Mouse (Mus musculus) regulatory T cell (primary cell): Measurements from ENCODE around the gene Slc22a14.

ENCODE experiments used
- in situ Hi-C: fragments of 300-600 bp; cut with MboI, MseI; formaldehyde crosslinking; loops from one replicate; pipeline ENCODE4 v1.15.1; 2025; ENCODE audit warnings: high pct_unique_total_duplicates

Gene Slc22a14

GRCm38 (mm10) chr9:119145137-119145536 lies 220.2 kb downstream of the Slc22a14 start:
- in situ Hi-C loops = loop anchor here (5.0 kb wide), 1 partner anchor 202 kb away; no protein-coding TSS in a partner anchor

- in situ Hi-C loops = loop anchor here (5.0 kb wide), 1 partner anchor 203 kb away; no protein-coding TSS in a partner anchor
These were observed 220.7 kb downstream of the Slc22a14 start for GRCm38 (mm10) chr9:119144696-119145095.

- in situ Hi-C loops = no loop called here
These were observed 222.0 kb downstream of the Slc22a14 start for GRCm38 (mm10) chr9:119143372-119143771.

GRCm38 (mm10) chr9:119142066-119142465 lies 223.3 kb downstream of the Slc22a14 start:
- in situ Hi-C loops = no loop called here

GRCm38 (mm10) chr9:119138836-119139235 lies 226.5 kb downstream of the Slc22a14 start:
- in situ Hi-C loops = no loop called here

- in situ Hi-C loops = loop anchor here (5.0 kb wide), 1 partner anchor 52 kb away; no protein-coding TSS in a partner anchor
These were observed 234.7 kb downstream of the Slc22a14 start for GRCm38 (mm10) chr9:119130692-119131091.

GRCm38 (mm10) chr9:119128436-119129181 lies 236.7 kb downstream of the Slc22a14 start:
- in situ Hi-C loops = no loop called here

- in situ Hi-C loops = no loop called here
These were observed 242.6 kb downstream of the Slc22a14 start for GRCm38 (mm10) chr9:119122596-119123369.

- in situ Hi-C loops = no loop called here
These were observed 245.2 kb downstream of the Slc22a14 start for GRCm38 (mm10) chr9:119120168-119120560.
